Mouse (Mus musculus) forebrain, embryonic 15.5 days (tissue): ENCODE data around the gene H2-Q6. TPM values are rescaled to one million over a fixed set of nuclear protein-coding genes. Genes with fewer than 3 reads are reported as not detected.
A peak's percentile ranks its signal among the peaks of the same experiment; 100 is the strongest.
"Not testable (repeated sequence)": the region's sequence is repeated elsewhere in the genome, so short reads cannot be mapped to it uniquely, and the experiment has no call there.

Experiments used
- ATAC-seq: fragments of 200-750 bp; cut with Nextera tagmentation; replicated peaks from 2 replicates; pipeline ENCODE4 v1.8.0; 2017; ENCODE audit warnings: mild to moderate bottlenecking, moderate TSS enrichment, moderate library complexity
- H3K27ac ChIP-seq: fragments of 300-500 bp; sonication (generic); replicated peaks from 2 replicates; pipeline ENCODE4 v1.5.1; 2015; ENCODE audit warnings: mild to moderate bottlenecking, inconsistent platforms
- H3K27me3 ChIP-seq: fragments of 300-500 bp; sonication (generic); 2 replicates; pipeline ENCODE4 v1.6.1; 2015; ENCODE audit warnings: inconsistent platforms
- H3K36me3 ChIP-seq: fragments of 300-500 bp; sonication (generic); 2 replicates; pipeline ENCODE4 v1.6.1; 2015; ENCODE audit warnings: mild to moderate bottlenecking, inconsistent platforms
- H3K4me1 ChIP-seq: fragments of 300-500 bp; sonication (generic); 2 replicates; pipeline ENCODE4 v1.6.1; 2015; ENCODE audit warnings: inconsistent platforms
- H3K4me2 ChIP-seq: fragments of 300-500 bp; sonication (generic); replicated peaks from 2 replicates; pipeline ENCODE4 v1.6.1; 2015; ENCODE audit warnings: mild to moderate bottlenecking, inconsistent platforms
- H3K4me3 ChIP-seq: fragments of 300-500 bp; sonication (generic); 2 replicates; pipeline ENCODE4 v1.5.1; 2015; ENCODE audit warnings: mild to moderate bottlenecking, inconsistent platforms
- H3K9ac ChIP-seq: fragments of 300-500 bp; sonication (generic); replicated peaks from 2 replicates; pipeline ENCODE4 v1.6.1; 2015; ENCODE audit warnings: mild to moderate bottlenecking, inconsistent platforms
- H3K9me3 ChIP-seq: fragments of 300-500 bp; sonication (generic); 2 replicates; pipeline ENCODE4 v1.6.1; 2016; ENCODE audit warnings: inconsistent platforms
- WGBS: fragments of 180-500 bp; shearing (Covaris S2); methylation state at CpG from one replicate; pipeline ENCODE4 v1.1.7; 2015; ENCODE audit warnings: mixed read lengths; 5-methylcytosine and 5-hydroxymethylcytosine counted together
- polyA plus RNA-seq: library from polyadenylated mRNA; unstranded; fragments of >200 nt; fragmentation: Nextera tagmentation; extraction: Ambion mirVana; gene quantifications from 2 replicates; pipeline ENCODE4 v1.2.1, GENCODE M21; 2015

H2-Q6 gene
- 0.33 and 0.53 TPM in 2 replicates for polyA plus RNA-seq

GRCm38 (mm10) chr17:35424624-35425416 is at the start of gene H2-Q6:
TSS of gene H2-Q6 (plus strand) at chr17:35424850.
- peak; percentile 57 for ATAC-seq
- H3K36me3 ChIP-seq, H3K4me1 ChIP-seq, H3K9me3 ChIP-seq, H3K27ac ChIP-seq: not testable (repeated sequence)
- H3K9ac ChIP-seq, result peak within 1 kb of the TSS; percentile 1; the same call in 1 of the 2 replicates
- peaks cover 16% of the 10 kb centered on the region for H3K27me3 ChIP-seq
- peak within 1 kb of the TSS; percentile 57 for H3K4me2 ChIP-seq
- H3K4me3 ChIP-seq, result peak within 1 kb of the TSS; percentile 35
- under 1% methylated on average over 50 of the region's 66 CpGs for WGBS

DNA sequence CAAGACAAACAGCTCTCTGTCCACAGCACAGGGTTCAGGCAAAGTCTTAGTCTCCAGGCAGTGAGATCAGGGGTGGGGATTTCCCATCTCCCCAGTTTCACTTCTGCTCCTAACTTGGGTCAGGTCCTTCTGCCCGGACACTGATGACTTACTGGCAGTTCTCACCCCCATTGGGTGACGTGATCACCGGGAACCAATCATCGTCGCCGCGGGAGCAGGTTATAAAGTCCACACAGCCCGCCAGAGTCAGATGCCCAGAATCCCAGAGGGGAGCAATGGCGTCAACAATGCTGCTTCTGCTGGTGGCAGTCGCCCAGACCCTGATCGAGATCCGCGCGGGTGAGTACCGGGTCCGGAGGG is 45.3 kb upstream of the H2-Q6 start, which contains the start of gene H2-Q4:
H2-Q4 (plus strand) TSS at position 249 of the 360 bp plus-strand sequence.
- peak within 1 kb of the TSS; percentile 43 for H3K9ac ChIP-seq
- peaks cover 11% of the 10 kb centered on the region for H3K4me1 ChIP-seq
- no peaks in the 10 kb centered on the region for H3K27me3 ChIP-seq
- H3K4me2 ChIP-seq, result peak within 1 kb of the TSS; percentile 92
- H3K27ac ChIP-seq, result no peak within 1 kb of the TSS
- peak; percentile 70; the same call in 1 of the 2 replicates for ATAC-seq
- H3K4me3 ChIP-seq, result peak within 1 kb of the TSS; percentile 47
- H3K36me3 ChIP-seq, result no peaks in the 10 kb centered on the region
- WGBS, result 1% methylated on average over 16 of the region's 16 CpGs
- H3K9me3 ChIP-seq, result no peaks in the 10 kb centered on the region

GRCm38 (mm10) chr17:35379729-35380451 is 44.8 kb upstream of the H2-Q6 start:
- Histone ChIP-seq H3K4me2 (peak overlapping the region; percentile 92), H3K27me3 (no peaks in the 10 kb centered on the region), H3K4me1 (peaks cover 11% of the 10 kb centered on the region), H3K27ac (no peak overlapping the region), H3K4me3 (peak overlapping the region; percentile 47), H3K9me3 (no peaks in the 10 kb centered on the region), H3K9ac (peak overlapping the region; percentile 43), H3K36me3 (no peaks in the 10 kb centered on the region)
- 0 out of 2 replicates have a peak, but pooled peaks have one; percentile 8 for ATAC-seq
- 1% methylated on average over 65 of the region's 70 CpGs for WGBS

DNA sequence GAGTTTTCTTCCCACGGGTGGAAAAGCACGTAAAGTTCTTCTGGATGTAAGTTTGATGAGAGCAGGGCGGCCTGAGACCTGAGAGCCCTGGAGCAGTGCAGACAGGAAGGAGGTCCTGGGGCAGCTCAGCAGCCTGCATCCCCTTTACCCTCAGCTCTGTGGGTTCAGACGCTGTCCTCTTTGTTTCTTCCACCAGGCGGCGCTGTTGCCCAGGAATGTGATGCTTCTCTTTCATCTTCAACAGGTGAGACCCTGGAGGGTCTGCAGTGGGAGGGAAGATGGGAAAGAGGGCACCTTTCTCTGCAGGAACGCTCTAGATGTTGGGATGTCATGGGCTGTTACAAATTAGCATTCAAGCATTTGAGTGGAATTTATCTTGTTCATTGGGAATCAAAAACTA is 34.9 kb upstream of the H2-Q6 start:
- not testable (repeated sequence) for H3K9ac ChIP-seq, H3K36me3 ChIP-seq, ATAC-seq, H3K4me1 ChIP-seq, H3K9me3 ChIP-seq, H3K4me3 ChIP-seq, H3K27ac ChIP-seq, H3K4me2 ChIP-seq, H3K27me3 ChIP-seq
- 5% methylated on average over 7 of the region's 7 CpGs for WGBS

DNA sequence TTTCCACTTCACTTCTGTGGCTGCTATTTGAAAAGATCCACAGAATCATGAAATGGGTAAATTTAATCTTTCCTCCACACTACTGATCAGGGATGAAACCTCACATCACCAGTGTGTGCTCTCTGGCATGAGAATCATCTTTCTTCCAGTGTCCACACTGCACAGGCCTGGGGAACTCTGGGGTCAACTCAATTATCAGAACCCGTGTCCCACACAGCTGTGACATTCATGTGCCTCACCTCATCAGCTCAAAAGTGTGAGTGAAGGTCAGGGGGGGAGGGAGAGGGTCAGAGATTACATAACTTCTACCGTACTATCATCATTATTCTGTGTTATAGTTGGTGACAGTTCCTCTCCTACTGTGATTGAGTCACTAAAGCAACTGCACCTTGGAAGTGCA is 32.0 kb upstream of the H2-Q6 start:
- H3K9ac ChIP-seq, H3K4me1 ChIP-seq, H3K4me3 ChIP-seq, H3K27ac ChIP-seq, H3K9me3 ChIP-seq, H3K4me2 ChIP-seq, H3K27me3 ChIP-seq, ATAC-seq, H3K36me3 ChIP-seq: not testable (repeated sequence)
- WGBS, result 81% methylated on average over 2 of the region's 2 CpGs

- not testable (repeated sequence) for H3K9ac ChIP-seq, H3K27me3 ChIP-seq, H3K4me1 ChIP-seq, H3K9me3 ChIP-seq, H3K36me3 ChIP-seq, H3K27ac ChIP-seq
- peak overlapping the region; percentile 27 for H3K4me3 ChIP-seq
- ATAC-seq, result peak; percentile 58; the same call in 1 of the 2 replicates
- WGBS, result 1% methylated on average over 64 of the region's 75 CpGs
- H3K4me2 ChIP-seq, result peak overlapping the region; percentile 37
Observed at GRCm38 (mm10) chr17:35393864-35394800, 30.5 kb upstream of the H2-Q6 start.

GRCm38 (mm10) chr17:35396956-35397355 is 27.7 kb upstream of the H2-Q6 start:
- not testable (repeated sequence) for ATAC-seq

GRCm38 (mm10) chr17:35413057-35413456 is 11.6 kb upstream of the H2-Q6 start:
- not testable (repeated sequence) for H3K27ac ChIP-seq, H3K9me3 ChIP-seq, H3K9ac ChIP-seq, H3K4me2 ChIP-seq, H3K4me1 ChIP-seq, ATAC-seq, H3K4me3 ChIP-seq, H3K27me3 ChIP-seq, H3K36me3 ChIP-seq
- WGBS, result no CpG with 5 or more reads among the region's 1 CpGs

More at GRCm38 (mm10) chr17:35396956-35397355, 27.7 kb upstream of the H2-Q6 start:
- H3K9ac ChIP-seq, H3K36me3 ChIP-seq, H3K4me2 ChIP-seq, H3K4me1 ChIP-seq, H3K27me3 ChIP-seq, H3K4me3 ChIP-seq, H3K27ac ChIP-seq, H3K9me3 ChIP-seq: not testable (repeated sequence)
- WGBS, result 94% methylated on average over 2 of the region's 2 CpGs

DNA sequence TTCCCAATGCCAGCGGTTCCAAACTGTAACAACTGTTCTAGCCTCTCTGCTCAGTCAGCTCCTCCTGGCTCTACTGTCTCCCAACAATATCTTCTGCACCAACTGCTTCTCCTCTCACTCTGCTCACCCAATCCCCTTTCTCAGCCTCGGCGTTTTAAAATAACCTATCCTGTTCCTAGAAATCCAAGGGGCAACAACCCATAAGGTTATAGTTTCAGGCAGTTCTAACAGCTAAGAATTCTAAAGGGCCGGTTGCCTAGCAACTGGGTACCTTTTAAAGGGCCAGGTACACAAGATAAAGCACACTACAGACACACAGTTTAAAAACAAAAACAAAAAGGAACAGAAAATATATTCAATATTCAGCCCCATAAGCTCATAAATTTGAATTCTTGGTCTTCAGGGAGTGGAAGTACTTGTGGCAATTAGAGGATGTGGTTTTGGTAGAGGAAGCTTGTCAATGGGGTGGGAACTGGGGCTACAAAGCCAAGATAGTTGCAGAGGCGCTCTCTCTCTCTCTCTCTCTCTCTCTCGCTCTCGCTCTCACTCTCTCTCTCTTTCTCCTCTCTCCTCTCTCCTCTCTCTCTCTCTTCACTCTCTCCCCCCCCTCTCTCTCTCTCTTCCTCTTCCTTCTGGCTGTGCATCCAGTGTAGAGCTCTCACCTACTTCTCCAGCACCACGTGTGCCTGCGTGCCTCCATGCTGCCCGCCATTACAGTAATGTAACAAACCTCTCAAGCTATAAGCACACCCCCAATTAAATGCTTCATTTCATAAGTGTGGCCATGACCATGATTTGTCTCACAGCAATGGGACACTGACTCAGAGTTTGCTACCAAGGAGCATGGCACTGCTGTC is 9.1 kb upstream of the H2-Q6 start:
- not testable (repeated sequence) for H3K27ac ChIP-seq, H3K27me3 ChIP-seq, H3K4me3 ChIP-seq, H3K9me3 ChIP-seq, H3K4me1 ChIP-seq, H3K36me3 ChIP-seq, H3K9ac ChIP-seq, H3K4me2 ChIP-seq
- peak; percentile 57; the same call in 1 of the 2 replicates for ATAC-seq
- 83% methylated on average over 3 of the region's 10 CpGs for WGBS

DNA sequence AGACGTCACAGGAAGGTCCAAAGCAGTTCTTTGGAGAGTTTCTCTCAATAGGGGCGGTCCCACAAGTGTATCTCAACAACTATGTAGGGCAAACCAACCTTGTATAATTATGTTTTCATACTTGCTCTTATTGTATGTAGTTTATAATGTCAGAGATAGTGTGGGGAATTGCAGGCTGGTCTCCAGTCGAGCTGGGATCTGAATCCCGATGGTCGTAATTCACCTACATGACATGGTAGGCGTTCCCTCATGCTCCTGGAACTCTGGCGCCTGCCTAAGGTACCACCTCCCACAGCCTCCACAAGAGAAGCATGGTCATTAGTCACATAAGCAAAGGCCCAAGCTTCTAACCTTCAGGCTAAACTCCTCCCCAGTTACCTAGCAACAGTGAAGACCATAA is 5.9 kb upstream of the H2-Q6 start:
- no peak for ATAC-seq
- Histone ChIP-seq H3K4me3 (no peak overlapping the region), H3K27me3 (no peaks in the 10 kb centered on the region), H3K9ac (no peak overlapping the region), H3K27ac (no peak overlapping the region), H3K36me3 (no peaks in the 10 kb centered on the region), H3K9me3 (no peaks in the 10 kb centered on the region), H3K4me1 (no peaks in the 10 kb centered on the region), H3K4me2 (no peak overlapping the region)
- WGBS, result 85% methylated on average over 7 of the region's 7 CpGs

DNA sequence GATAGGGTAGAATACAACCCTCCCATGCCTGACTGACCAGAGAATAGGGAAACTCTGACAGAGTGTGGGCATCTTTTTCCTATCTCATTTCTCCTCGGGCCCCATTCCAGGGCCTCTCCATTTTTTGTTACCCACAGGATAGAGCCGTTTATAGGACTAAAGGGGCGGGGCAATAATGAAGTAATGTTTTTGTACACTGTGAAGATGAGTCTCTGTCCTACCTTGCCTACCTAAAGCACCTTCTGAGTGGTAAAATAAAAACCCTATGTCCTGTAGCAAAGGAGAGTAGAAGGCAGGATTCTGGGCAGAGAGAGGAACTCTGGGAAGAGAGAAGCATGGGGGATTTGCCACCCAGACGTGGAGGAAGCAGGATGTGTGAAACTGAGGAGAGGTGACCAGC is 5.1 kb upstream of the H2-Q6 start:
- H3K27me3 ChIP-seq, H3K27ac ChIP-seq, ATAC-seq, H3K36me3 ChIP-seq, H3K4me3 ChIP-seq, H3K4me1 ChIP-seq, H3K9me3 ChIP-seq, H3K9ac ChIP-seq, H3K4me2 ChIP-seq: not testable (repeated sequence)
- 75% methylated on average over 4 of the region's 4 CpGs for WGBS
